ENCODE assay signal across 22 mouse cellular contexts in the genomic region with DNA sequence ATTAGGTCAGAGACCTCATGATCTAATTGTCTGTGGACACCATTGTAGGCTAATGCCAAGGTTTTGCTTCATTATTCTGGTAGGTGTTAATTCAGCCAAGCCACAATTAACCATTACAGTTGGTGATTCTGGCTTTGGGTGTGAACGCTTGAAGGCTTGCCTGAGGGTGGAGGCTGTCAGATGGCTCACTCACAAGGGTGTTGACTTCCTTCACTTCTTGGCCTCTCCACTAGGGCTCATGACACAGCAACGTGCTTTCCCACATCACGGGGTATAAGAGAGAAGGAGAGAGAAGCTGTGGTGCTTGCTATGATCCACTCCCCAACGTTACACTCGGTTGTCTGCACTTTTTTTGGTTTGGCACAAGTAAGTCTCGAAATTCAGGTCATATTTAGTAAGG. TPM values are rescaled to one million over a fixed set of nuclear protein-coding genes. Genes with fewer than 3 reads are reported as not detected.
A peak's percentile ranks its signal among the peaks of the same experiment; 100 is the strongest.
DNase-seq lines count a peak whose midpoint lies in the region; ATAC-seq and TF ChIP-seq lines count a peak whose summit lies in the region.
"Had no signal": no experiment of that assay in that cellular context is flagged by ENCODE, and none has a peak within 500 bp of the region (broad histone marks: within the 10 kb centered on the region; RNA-seq: fewer than 3 reads in every experiment).

No protein-coding gene starts in this region.

- H3K27me3 ChIP-seq in stomach, postnatal 0 days (ENCODE audit: control insufficient read depth, insufficient read depth, low read length): no peaks in the 10 kb centered on the region
- H3K27me3 ChIP-seq: embryonic facial prominence, embryonic 12.5 days; forebrain, embryonic 13.5 days; heart, embryonic 13.5 days; hindbrain, embryonic 13.5 days had no signal

- no peak overlapping the region for H3K9ac ChIP-seq in stomach, postnatal 0 days (ENCODE audit: low read length)
- H3K9ac ChIP-seq: embryonic facial prominence, embryonic 12.5 days; forebrain, embryonic 13.5 days; forebrain, postnatal 0 days; heart, embryonic 13.5 days; hindbrain, embryonic 13.5 days had no signal

- H3K9me3 ChIP-seq in stomach, postnatal 0 days (ENCODE audit: control insufficient read depth, low read length): no peaks in the 10 kb centered on the region
- H3K9me3 ChIP-seq: embryonic facial prominence, embryonic 12.5 days; forebrain, embryonic 13.5 days; G1E; heart, embryonic 13.5 days; hindbrain, embryonic 13.5 days had no signal

- no peak for TF ChIP-seq EP300 in stomach, postnatal 0 days (optimal IDR thresholded peaks at IDR 0.05)

- no peak for TF ChIP-seq CTCF in stomach, postnatal 0 days (IDR thresholded peaks at IDR 0.05; ENCODE audit: low read depth)

- DNase-seq in heart, adult 11 months: peak; percentile 88
- no peak for DNase-seq in heart, postnatal 4 days
- DNase-seq in lung, postnatal 36 days: peak; percentile 22
- no peak for DNase-seq in lung, postnatal 14 days
- DNase-seq in R1 (ENCODE audit: low read depth, low spot score): peak; percentile 15
- DNase-seq in skeletal muscle tissue, adult 2 months (ENCODE audit: low read depth, low spot score): peak; percentile 1
- DNase-seq in stomach, postnatal 0 days (ENCODE audit: low spot score): no peak
- DNase-seq in layer of hippocampus, adult 9-11 months: no peak
- DNase-seq: adrenal gland, adult 8-10 months; adrenal gland, postnatal 36 days; cerebellum, adult 11 months; cerebellum, adult 9-10 months; cerebellum, postnatal 25 days; forebrain, postnatal 0 days; gastrocnemius, postnatal 14 days had no signal

- no peak overlapping the region for H3K27ac ChIP-seq in stomach, postnatal 0 days (replicated peaks)
- H3K27ac ChIP-seq: embryonic facial prominence, embryonic 12.5 days; forebrain, embryonic 13.5 days; heart, embryonic 13.5 days; hindbrain, embryonic 13.5 days; hindbrain, postnatal 0 days had no signal

- no peak overlapping the region for H3K4me3 ChIP-seq in stomach, postnatal 0 days (ENCODE audit: low read depth, low read length)
- H3K4me3 ChIP-seq: embryonic facial prominence, embryonic 12.5 days; forebrain, embryonic 13.5 days; heart, embryonic 13.5 days; hindbrain, embryonic 13.5 days had no signal

- no peak for ATAC-seq in stomach, postnatal 0 days (ENCODE audit: low FRiP score, low TSS enrichment)
- ATAC-seq: forebrain, embryonic 13.5 days; forebrain, postnatal 0 days; hindbrain, postnatal 0 days; Patski had no signal

- no peaks in the 10 kb centered on the region for H3K36me3 ChIP-seq in stomach, postnatal 0 days (ENCODE audit: control insufficient read depth, insufficient read depth, low read length)
- H3K36me3 ChIP-seq: embryonic facial prominence, embryonic 12.5 days; G1E; heart, embryonic 13.5 days; hindbrain, embryonic 13.5 days had no signal

- 79% methylated on average over 6 of the region's 6 CpGs for WGBS in stomach, postnatal 0 days

- no peak overlapping the region for H3K4me2 ChIP-seq in stomach, postnatal 0 days (replicated peaks; ENCODE audit: low read depth)
- H3K4me2 ChIP-seq: embryonic facial prominence, embryonic 12.5 days; forebrain, embryonic 13.5 days; heart, embryonic 13.5 days; hindbrain, embryonic 13.5 days had no signal

- H3K4me1 ChIP-seq in stomach, postnatal 0 days (replicated peaks; ENCODE audit: control insufficient read depth, insufficient read depth): no peaks in the 10 kb centered on the region
- H3K4me1 ChIP-seq: embryonic facial prominence, embryonic 12.5 days; forebrain, embryonic 13.5 days; hindbrain, embryonic 13.5 days had no signal

RNA-seq across cellular contexts. Expression of a gene that starts 35.5 kb away (rescaled TPM):
- 10 to 100 TPM; 50.0 to 53.0 TPM for total RNA-seq in heart, postnatal 4 days (2021)
- polyA plus RNA-seq in stomach, postnatal 0 days (2015; fragmentation: Nextera tagmentation; extraction: Ambion mirVana): 8.7 and 8.8 TPM in 2 replicates

Comparison
In these comparisons a context has a peak if more than half of its experiments do, and no peak if none do; other contexts are left out.
1. DNase-seq: peak in heart, adult 11 months (single experiment), lung, postnatal 36 days (single experiment), R1 (single experiment) and skeletal muscle tissue, adult 2 months (single experiment); none in heart, postnatal 4 days (single experiment), lung, postnatal 14 days (single experiment), stomach, postnatal 0 days (single experiment) and layer of hippocampus, adult 9-11 months (single experiment).